Mouse (Mus musculus): ENCODE results near the gene Gja4.

Gja4 gene

GRCm38 (mm10) chr4:127324759-127325158 is 10.9 kb upstream of the Gja4 start:
- DNase-seq (ENCODE audit: low read depth, low spot score), result peak; percentile 30

GRCm38 (mm10) chr4:127324296-127324695 is 10.5 kb upstream of the Gja4 start:
- no peak for DNase-seq (ENCODE audit: low read depth, low spot score)

- no peak for DNase-seq (ENCODE audit: low read depth, low spot score)
Observed at GRCm38 (mm10) chr4:127323651-127324050, 9.8 kb upstream of the Gja4 start.

- no peak for DNase-seq (ENCODE audit: low read depth, low spot score)
Observed at GRCm38 (mm10) chr4:127319613-127320012, 5.8 kb upstream of the Gja4 start.

GRCm38 (mm10) chr4:127317143-127317542 is 3.3 kb upstream of the Gja4 start:
- DNase-seq (ENCODE audit: low read depth, low spot score), result no peak

GRCm38 (mm10) chr4:127315753-127316152 is 1.9 kb upstream of the Gja4 start:
- DNase-seq (ENCODE audit: low read depth, low spot score), result no peak

GRCm38 (mm10) chr4:127314585-127314984 is 746 bp upstream of the Gja4 start:
- no peak for DNase-seq (ENCODE audit: low read depth, low spot score)

- DNase-seq (ENCODE audit: low read depth, low spot score), result no peak
Observed at GRCm38 (mm10) chr4:127312349-127312748, 1.5 kb downstream of the Gja4 start.

- DNase-seq (ENCODE audit: low read depth, low spot score), result no peak
Observed at GRCm38 (mm10) chr4:127311561-127311960, 2.3 kb downstream of the Gja4 start.

GRCm38 (mm10) chr4:127306915-127307314 is 6.9 kb downstream of the Gja4 start:
- no peak for DNase-seq (ENCODE audit: low read depth, low spot score)

GRCm38 (mm10) chr4:127303796-127304195 is 10.0 kb downstream of the Gja4 start:
- no peak for DNase-seq (ENCODE audit: low read depth, low spot score)

GRCm38 (mm10) chr4:127300503-127300902 is 13.3 kb downstream of the Gja4 start:
- no peak for DNase-seq (ENCODE audit: low read depth, low spot score)

- DNase-seq (ENCODE audit: low read depth, low spot score), result no peak
Observed at GRCm38 (mm10) chr4:127292631-127293030, 21.2 kb downstream of the Gja4 start.

GRCm38 (mm10) chr4:127289039-127289548 is 24.7 kb downstream of the Gja4 start:
- no peak for DNase-seq (ENCODE audit: low read depth, low spot score)

- no peak for DNase-seq (ENCODE audit: low read depth, low spot score)
Observed at GRCm38 (mm10) chr4:127286907-127287306, 26.9 kb downstream of the Gja4 start.

GRCm38 (mm10) chr4:127279241-127279640 is 34.6 kb downstream of the Gja4 start:
- no peak for DNase-seq (ENCODE audit: low read depth, low spot score)

- no peak for DNase-seq (ENCODE audit: low read depth, low spot score)
Observed at GRCm38 (mm10) chr4:127278451-127279001, 35.3 kb downstream of the Gja4 start.

- no peak for DNase-seq (ENCODE audit: low read depth, low spot score)
Observed at GRCm38 (mm10) chr4:127264183-127264554, 49.7 kb downstream of the Gja4 start.

GRCm38 (mm10) chr4:127263438-127264182 is 50.2 kb downstream of the Gja4 start:
- DNase-seq (ENCODE audit: low read depth, low spot score), result no peak

GRCm38 (mm10) chr4:127261601-127262000 is 52.2 kb downstream of the Gja4 start:
- DNase-seq (ENCODE audit: low read depth, low spot score), result no peak

All from brain, embryonic 18.5 days (tissue).